Mouse (Mus musculus) MEL (cell line): ENCODE results near the gene Bscl2. TPM values are rescaled to one million over a fixed set of nuclear protein-coding genes. Genes with fewer than 3 reads are reported as not detected.

ENCODE experiments used
- DNase-seq: peaks from one replicate; pipeline ENCODE4 v3.0.0; 2011; ENCODE audit warnings: low read depth, low spot score
- H3K27ac ChIP-seq: 2 replicates; pipeline ENCODE4 v1.5.1; 2012; ENCODE audit warnings: low read depth, mild to moderate bottlenecking, control low read depth, low read length, moderate library complexity; ENCODE audit not compliant: control insufficient read depth
- H3K27me3 ChIP-seq, 2 experiments: fragments of 150-350 bp in 1 of 2; sonication (generic) in 1 of 2; 2 replicates each; pipeline ENCODE4 v1.6.1; 2012; ENCODE audit warnings: low read length in 2 of 2, mild to moderate bottlenecking in 2 of 2, improper control_type of control experiment in 1 of 2, moderate library complexity in 1 of 2; ENCODE audit not compliant: insufficient read depth in 2 of 2, control insufficient read depth in 1 of 2
- H3K36me3 ChIP-seq, 2 experiments: 2 replicates each; pipeline ENCODE4 v1.6.1; 2012 to 2014; ENCODE audit warnings: low read length in 2 of 2, improper control_type of control experiment in 1 of 2, inconsistent platforms in 1 of 2, mild to moderate bottlenecking in 1 of 2; ENCODE audit not compliant: insufficient read depth in 2 of 2, control insufficient read depth in 1 of 2
- H3K4me1 ChIP-seq, 2 experiments: fragments of 150-350 bp in 1 of 2; sonication (generic) in 1 of 2; 2 replicates each; pipeline ENCODE4 v1.6.1; 2012; ENCODE audit warnings: low read length in 2 of 2, improper control_type of control experiment in 1 of 2, mild to moderate bottlenecking in 1 of 2; ENCODE audit not compliant: insufficient read depth in 2 of 2, control insufficient read depth in 1 of 2
- H3K4me3 ChIP-seq, 2 experiments: fragments of 150-350 bp in 1 of 2; sonication (generic) in 1 of 2; 2 replicates each; pipeline ENCODE4 v1.5.1; 2012; ENCODE audit warnings: low read depth in 2 of 2, low read length in 2 of 2, mild to moderate bottlenecking in 2 of 2, moderate library complexity in 2 of 2, control low read depth in 1 of 2, improper control_type of control experiment in 1 of 2; ENCODE audit not compliant: control insufficient read depth in 1 of 2, insufficient read depth in 1 of 2
- H3K79me2 ChIP-seq: 2 replicates; pipeline ENCODE4 v1.6.1; 2012; ENCODE audit warnings: mild to moderate bottlenecking, low read length, moderate library complexity; ENCODE audit not compliant: control insufficient read depth, poor library complexity, insufficient read depth
- H3K9ac ChIP-seq: 2 replicates; pipeline ENCODE4 v1.6.1; 2012; ENCODE audit warnings: low read depth, mild to moderate bottlenecking, control low read depth, low read length, moderate library complexity; ENCODE audit not compliant: control insufficient read depth, poor library complexity, severe bottlenecking
- H3K9me3 ChIP-seq: fragments of 150-350 bp; sonication (generic); replicated peaks from 2 replicates; pipeline ENCODE4 v1.6.1; 2012; ENCODE audit warnings: mild to moderate bottlenecking, low read length, improper control_type of control experiment, moderate library complexity; ENCODE audit not compliant: insufficient read depth
- BHLHE40 ChIP-seq: IDR thresholded peaks from 2 replicates; pipeline ENCODE4 v1.6.1; 2012; ENCODE audit warnings: low read depth, mild to moderate bottlenecking, inconsistent platforms, low read length, improper control_type of control experiment, borderline replicate concordance
- EP300 ChIP-seq, 2 experiments: IDR thresholded peaks; 2 replicates each; pipeline ENCODE4 v1.6.1; 2011; ENCODE audit warnings: improper control_type of control experiment in 2 of 2, low read length in 2 of 2, low read depth in 1 of 2, mild to moderate bottlenecking in 1 of 2
- KAT2A ChIP-seq: conservative IDR thresholded peaks from 2 replicates; pipeline ENCODE4 v1.6.1; 2012; ENCODE audit warnings: low read depth, low read length, improper control_type of control experiment, inconsistent platforms
- MAFK ChIP-seq: IDR thresholded peaks from 2 replicates; pipeline ENCODE4 v1.6.1; 2011; ENCODE audit warnings: low read depth, mild to moderate bottlenecking, low read length, improper control_type of control experiment, borderline replicate concordance
- MAX ChIP-seq: IDR thresholded peaks from 2 replicates; pipeline ENCODE4 v1.6.1; 2011; ENCODE audit warnings: low read length, improper control_type of control experiment
- MEF2A ChIP-seq: IDR thresholded peaks from 2 replicates; pipeline ENCODE4 v1.6.1; 2014; ENCODE audit warnings: low read depth, mild to moderate bottlenecking, inconsistent platforms, low read length, improper control_type of control experiment; ENCODE audit not compliant: poor library complexity, insufficient replicate concordance, severe bottlenecking; ENCODE audit errors: extremely low read depth
- MXI1 ChIP-seq: IDR thresholded peaks from 2 replicates; pipeline ENCODE4 v1.6.1; 2011; ENCODE audit warnings: mild to moderate bottlenecking, low read depth, low read length, improper control_type of control experiment
- POLR2A ChIP-seq, 2 experiments: IDR thresholded peaks; 2 replicates each; pipeline ENCODE4 v1.6.1; 2011 to 2012; ENCODE audit warnings: low read length in 2 of 2, mild to moderate bottlenecking in 2 of 2, control low read depth in 1 of 2, improper control_type of control experiment in 1 of 2, low read depth in 1 of 2, moderate library complexity in 1 of 2; ENCODE audit not compliant: control insufficient read depth in 1 of 2, insufficient read depth in 1 of 2, poor library complexity in 1 of 2
- POLR2AphosphoS2 ChIP-seq: IDR thresholded peaks from 2 replicates; pipeline ENCODE4 v1.6.1; 2011; ENCODE audit warnings: low read length, improper control_type of control experiment
- RAD21 ChIP-seq: IDR thresholded peaks from 2 replicates; pipeline ENCODE4 v1.6.1; 2011; ENCODE audit warnings: mild to moderate bottlenecking, low read depth, low read length, improper control_type of control experiment
- TAL1 ChIP-seq: IDR thresholded peaks from 2 replicates; pipeline ENCODE4 v1.6.1; 2012; ENCODE audit warnings: mild to moderate bottlenecking, inconsistent platforms, low read length, moderate library complexity, mixed read lengths
- TCF12 ChIP-seq: IDR thresholded peaks from 2 replicates; pipeline ENCODE4 v1.6.1; 2014; ENCODE audit warnings: low read depth, mild to moderate bottlenecking, inconsistent platforms, low read length, improper control_type of control experiment, moderate library complexity
- USF1 ChIP-seq: IDR thresholded peaks from 2 replicates; pipeline ENCODE4 v1.6.1; 2014; ENCODE audit warnings: low read depth, mild to moderate bottlenecking, inconsistent platforms, low read length, improper control_type of control experiment, moderate library complexity
- ZC3H11A ChIP-seq: IDR thresholded peaks from 2 replicates; pipeline ENCODE4 v1.6.1; 2012; ENCODE audit warnings: low read depth, mild to moderate bottlenecking, inconsistent platforms, low read length, improper control_type of control experiment
- ZKSCAN1 ChIP-seq: IDR thresholded peaks from 2 replicates; pipeline ENCODE4 v1.6.1; 2012; ENCODE audit warnings: low read depth, mild to moderate bottlenecking, inconsistent platforms, low read length, improper control_type of control experiment, moderate library complexity
- ZMIZ1 ChIP-seq: IDR thresholded peaks from 2 replicates; pipeline ENCODE4 v1.6.1; 2012; ENCODE audit warnings: low read depth, mild to moderate bottlenecking, inconsistent platforms, low read length, improper control_type of control experiment, moderate library complexity
- ZNF384 ChIP-seq: IDR thresholded peaks from 2 replicates; pipeline ENCODE4 v1.6.1; 2012; ENCODE audit warnings: low read depth, mild to moderate bottlenecking, inconsistent platforms, low read length, improper control_type of control experiment
- polyA plus RNA-seq, 2 experiments: library from polyadenylated mRNA; stranded (reverse) in 1 of 2; unstranded in 1 of 2; fragments of >175 nt in 1 of 2; fragments of >200 nt in 1 of 2; gene quantifications; 2 replicates each; pipeline versions ENCODE4 v1.2.1 to v1.2.4; 2012; ENCODE audit warnings: low replicate concordance in 2 of 2, low read depth in 1 of 2; ENCODE audit not compliant: insufficient read length in 2 of 2, insufficient read depth in 1 of 2, missing spikeins in 1 of 2
- total RNA-seq: library from RNA; depleted of rRNA; stranded (reverse); fragments of 300-350 nt; gene quantifications from 2 replicates; pipeline ENCODE4 v1.2.3, GENCODE M21; 2012

Gene Bscl2
- total and polyA plus RNA-seq, 3 experiments, result 26.0 to 51.3 TPM; not detected in 1

GRCm38 (mm10) chr19:8802130-8802821 lies 35.0 kb upstream of the Bscl2 start, which contains the start of gene Zbtb3 (continued):
- no peak for TF ChIP-seq EP300 (IDR thresholded peaks at IDR 0.05; ENCODE audit: low read depth in 1 of 2, low read length in 2 of 2)
- TF ChIP-seq KAT2A, result no peak; the same call in 1 of the 2 replicates
- peak; percentile 35; the same call in 1 of the 2 replicates for TF ChIP-seq ZMIZ1

- peaks cover 2 to 21% of the 10 kb centered on the region in 2 experiments; a peak in 2 of 4 replicates for H3K4me1 ChIP-seq
- H3K4me3 ChIP-seq, result no peak overlapping the region
- peaks cover under 1 to 9% of the 10 kb centered on the region in 2 experiments for H3K36me3 ChIP-seq
- no peak overlapping the region for H3K27ac ChIP-seq
- H3K79me2 ChIP-seq, result no peaks in the 10 kb centered on the region; the same call in 1 of the 2 replicates
- no peak for TF ChIP-seq RAD21
- TF ChIP-seq POLR2A (IDR thresholded peaks at IDR 0.05; ENCODE audit: control insufficient read depth in 1 of 2, insufficient read depth in 1 of 2, low read depth in 1 of 2, low read length in 2 of 2, poor library complexity in 1 of 2), result no peak
- no peak for TF ChIP-seq MXI1
- no peak for TF ChIP-seq USF1
- TF ChIP-seq BHLHE40, result no peak
- no peak for TF ChIP-seq MAFK
- no peak for TF ChIP-seq TCF12
- no peak for TF ChIP-seq MAX
- no peak for TF ChIP-seq ZMIZ1
- no peak for TF ChIP-seq ZKSCAN1
- TF ChIP-seq ZNF384, result no peak
- TF ChIP-seq MEF2A, result no peak
- TF ChIP-seq ZC3H11A, result no peak
- TF ChIP-seq TAL1, result no peak
- TF ChIP-seq POLR2AphosphoS2, result no peak
- H3K27me3 ChIP-seq, result no peaks in the 10 kb centered on the region
- no peak for DNase-seq
- H3K9ac ChIP-seq, result no peak overlapping the region
- no peaks in the 10 kb centered on the region for H3K9me3 ChIP-seq
Measured at GRCm38 (mm10) chr19:8803204-8803780, 34.0 kb upstream of the Bscl2 start.
